Mouse (Mus musculus) liver, embryonic 16.5 days (tissue): Measurements from ENCODE around the gene Spg7. TPM values are rescaled to one million over a fixed set of nuclear protein-coding genes. Genes with fewer than 3 reads are reported as not detected.
A peak's percentile ranks its signal among the peaks of the same experiment; 100 is the strongest.
"Not testable (repeated sequence)": the region's sequence is repeated elsewhere in the genome, so short reads cannot be mapped to it uniquely, and the experiment has no call there.

Experiments used
- ATAC-seq: fragments of 200-750 bp; cut with Nextera tagmentation; 2 replicates; pipeline ENCODE4 v1.8.0; 2017; ENCODE audit warnings: low read depth, mild to moderate bottlenecking, moderate number of reproducible peaks, moderate library complexity
- H3K27ac ChIP-seq: fragments of 300-500 bp; sonication (generic); 2 replicates; pipeline ENCODE4 v1.5.1; 2014; ENCODE audit warnings: mild to moderate bottlenecking, low read length
- H3K27me3 ChIP-seq: fragments of 300-500 bp; sonication (generic); 2 replicates; pipeline ENCODE4 v1.6.1; 2014; ENCODE audit warnings: low read depth, low read length, mixed read lengths; ENCODE audit not compliant: control insufficient read depth, insufficient read depth
- H3K36me3 ChIP-seq: fragments of 300-500 bp; sonication (generic); 2 replicates; pipeline ENCODE4 v1.6.1; 2014; ENCODE audit warnings: mild to moderate bottlenecking; ENCODE audit not compliant: control insufficient read depth, insufficient read depth
- H3K4me1 ChIP-seq: fragments of 300-500 bp; sonication (generic); 2 replicates; pipeline ENCODE4 v1.6.1; 2014; ENCODE audit warnings: low read depth, low read length, mixed read lengths; ENCODE audit not compliant: control insufficient read depth
- H3K4me2 ChIP-seq: fragments of 300-500 bp; sonication (generic); 2 replicates; pipeline ENCODE4 v1.6.1; 2014; ENCODE audit warnings: low read depth, low read length, mixed read lengths
- H3K4me3 ChIP-seq: fragments of 300-500 bp; sonication (generic); 2 replicates; pipeline ENCODE4 v1.5.1; 2014; ENCODE audit warnings: low read depth, mild to moderate bottlenecking, low read length
- H3K9ac ChIP-seq: fragments of 300-500 bp; sonication (generic); 2 replicates; pipeline ENCODE4 v1.6.1; 2014; ENCODE audit warnings: low read depth, low read length
- H3K9me3 ChIP-seq: fragments of 300-500 bp; sonication (generic); replicated peaks from 2 replicates; pipeline ENCODE4 v1.6.1; 2016; ENCODE audit warnings: low read length; ENCODE audit not compliant: control insufficient read depth
- WGBS: fragments of 180-500 bp; shearing (Covaris S2); extraction: QIAGEN DNeasy Blood & Tissue Kit; methylation state at CpG from one replicate; pipeline ENCODE4 v1.1.7; 2014; ENCODE audit not compliant: insufficient replicate concordance; 5-methylcytosine and 5-hydroxymethylcytosine counted together
- polyA plus RNA-seq: library from polyadenylated mRNA; unstranded; fragments of >200 nt; fragmentation: Nextera tagmentation; extraction: Ambion mirVana; gene quantifications from 2 replicates; pipeline ENCODE4 v1.2.1, GENCODE M21; 2015

Gene Spg7
- polyA plus RNA-seq, 1 experiment from 2014 or later, result 20.7 TPM

GRCm38 (mm10) chr8:123043941-123044340 lies 18.8 kb upstream of the Spg7 start:
- WGBS, result 74% methylated on average over 3 of the region's 3 CpGs
- Histone ChIP-seq H3K4me1 (peaks cover 31% of the 10 kb centered on the region), H3K4me3 (peak overlapping the region; percentile 93; the same call in 1 of the 2 replicates), H3K4me2 (peak overlapping the region; percentile 79), H3K36me3 (no peaks in the 10 kb centered on the region), H3K27me3 (no peaks in the 10 kb centered on the region), H3K27ac (peak overlapping the region; percentile 35; the same call in 1 of the 2 replicates), H3K9me3 (no peaks in the 10 kb centered on the region), H3K9ac (no peak overlapping the region; the same call in 1 of the 2 replicates)
- no peak for ATAC-seq

GRCm38 (mm10) chr8:123044743-123045425 lies 17.9 kb upstream of the Spg7 start:
- H3K4me1 ChIP-seq, result peaks cover 22% of the 10 kb centered on the region
- H3K27ac ChIP-seq, H3K36me3 ChIP-seq, ATAC-seq, H3K27me3 ChIP-seq, H3K4me3 ChIP-seq, H3K9me3 ChIP-seq, H3K4me2 ChIP-seq, H3K9ac ChIP-seq: not testable (repeated sequence)
- WGBS, result 83% methylated on average over 23 of the region's 23 CpGs

GRCm38 (mm10) chr8:123046706-123047105 lies 16.0 kb upstream of the Spg7 start:
- Histone ChIP-seq H3K9me3 (no peaks in the 10 kb centered on the region), H3K4me1 (peaks cover 17% of the 10 kb centered on the region), H3K27ac (no peak overlapping the region), H3K27me3 (no peaks in the 10 kb centered on the region), H3K36me3 (no peaks in the 10 kb centered on the region), H3K4me2 (no peak overlapping the region), H3K9ac (no peak overlapping the region), H3K4me3 (no peak overlapping the region)
- WGBS, result 65% methylated on average over 4 of the region's 4 CpGs
- no peak for ATAC-seq

GRCm38 (mm10) chr8:123047827-123048226 lies 14.9 kb upstream of the Spg7 start:
- Histone ChIP-seq H3K9ac (no peak overlapping the region), H3K36me3 (no peaks in the 10 kb centered on the region), H3K27me3 (no peaks in the 10 kb centered on the region), H3K27ac (no peak overlapping the region), H3K4me1 (peaks cover 17% of the 10 kb centered on the region), H3K9me3 (no peaks in the 10 kb centered on the region), H3K4me3 (no peak overlapping the region), H3K4me2 (no peak overlapping the region)
- no peak for ATAC-seq
- WGBS, result 88% methylated on average over 7 of the region's 7 CpGs

- H3K9me3 ChIP-seq, result no peaks in the 10 kb centered on the region
- no peaks in the 10 kb centered on the region for H3K36me3 ChIP-seq
- H3K27me3 ChIP-seq, result no peaks in the 10 kb centered on the region
- no peak overlapping the region for H3K27ac ChIP-seq
- peaks cover 14% of the 10 kb centered on the region for H3K4me1 ChIP-seq
- H3K4me3 ChIP-seq, result no peak overlapping the region
- no peak for ATAC-seq
- WGBS, result 79% methylated on average over 7 of the region's 7 CpGs
- no peak overlapping the region for H3K9ac ChIP-seq
- no peak overlapping the region for H3K4me2 ChIP-seq
Measured at GRCm38 (mm10) chr8:123048402-123048801, 14.3 kb upstream of the Spg7 start.

- 38% methylated on average over 5 of the region's 5 CpGs for WGBS
- peak overlapping the region; percentile 60; the same call in 1 of the 2 replicates for H3K27ac ChIP-seq
- no peaks in the 10 kb centered on the region for H3K36me3 ChIP-seq
- H3K4me1 ChIP-seq, result peaks cover 5% of the 10 kb centered on the region
- H3K9me3 ChIP-seq, result no peaks in the 10 kb centered on the region
- ATAC-seq, result peak; percentile 67
- no peak overlapping the region for H3K4me2 ChIP-seq
- H3K4me3 ChIP-seq, result no peak overlapping the region
- no peak overlapping the region for H3K9ac ChIP-seq
- no peaks in the 10 kb centered on the region for H3K27me3 ChIP-seq
Measured at GRCm38 (mm10) chr8:123051458-123051857, 11.3 kb upstream of the Spg7 start.

GRCm38 (mm10) chr8:123064072-123064471 lies 1.3 kb downstream of the Spg7 start:
- Histone ChIP-seq H3K4me1 (peaks cover 20% of the 10 kb centered on the region), H3K4me3 (peak overlapping the region; percentile 96), H3K36me3 (no peaks in the 10 kb centered on the region), H3K9me3 (no peaks in the 10 kb centered on the region), H3K9ac (peak overlapping the region; percentile 77), H3K27ac (no peak overlapping the region), H3K4me2 (peak overlapping the region; percentile 76), H3K27me3 (no peaks in the 10 kb centered on the region)
- WGBS, result 80% methylated on average over 4 of the region's 4 CpGs
- ATAC-seq, result no peak

- peaks cover 20% of the 10 kb centered on the region for H3K4me1 ChIP-seq
- peak; percentile 1 for ATAC-seq
- peak overlapping the region; percentile 87 for H3K27ac ChIP-seq
- WGBS, result under 1% methylated on average over 14 of the region's 14 CpGs
- H3K4me2 ChIP-seq, result peak overlapping the region; percentile 76
- no peaks in the 10 kb centered on the region for H3K36me3 ChIP-seq
- no peaks in the 10 kb centered on the region for H3K27me3 ChIP-seq
- peak overlapping the region; percentile 96 for H3K4me3 ChIP-seq
- H3K9me3 ChIP-seq, result no peaks in the 10 kb centered on the region
- peak overlapping the region; percentile 77 for H3K9ac ChIP-seq
Measured at GRCm38 (mm10) chr8:123064809-123065213, 2.1 kb downstream of the Spg7 start.

GRCm38 (mm10) chr8:123065214-123066100 lies 2.7 kb downstream of the Spg7 start:
- Histone ChIP-seq H3K27ac (peak overlapping the region; percentile 87), H3K4me2 (peak overlapping the region; percentile 92), H3K36me3 (no peaks in the 10 kb centered on the region), H3K9ac (peak overlapping the region; percentile 97), H3K4me3 (peak overlapping the region; percentile 96), H3K9me3 (no peaks in the 10 kb centered on the region), H3K4me1 (peaks cover 20% of the 10 kb centered on the region), H3K27me3 (no peaks in the 10 kb centered on the region)
- WGBS, result under 1% methylated on average over 84 of the region's 84 CpGs
- ATAC-seq, result peak; percentile 98
